Mouse (Mus musculus) intestine, embryonic 15.5 days (tissue): ENCODE measurements around the gene B4galnt3. TPM values are rescaled to one million over a fixed set of nuclear protein-coding genes. Genes with fewer than 3 reads are reported as not detected.

ENCODE experiments used
- ATAC-seq: fragments of 200-750 bp; cut with Nextera tagmentation; 2 replicates; pipeline ENCODE4 v1.8.0; 2017; ENCODE audit warnings: moderate TSS enrichment, moderate library complexity
- H3K27ac ChIP-seq: fragments of 300-500 bp; sonication (generic); 2 replicates; pipeline ENCODE4 v1.5.1; 2015; ENCODE audit warnings: mild to moderate bottlenecking, inconsistent platforms
- H3K27me3 ChIP-seq: fragments of 300-500 bp; sonication (generic); replicated peaks from 2 replicates; pipeline ENCODE4 v1.6.1; 2015; ENCODE audit warnings: inconsistent platforms
- H3K36me3 ChIP-seq: fragments of 300-500 bp; sonication (generic); 2 replicates; pipeline ENCODE4 v1.6.1; 2015; ENCODE audit warnings: inconsistent platforms
- H3K4me1 ChIP-seq: fragments of 300-500 bp; sonication (generic); replicated peaks from 2 replicates; pipeline ENCODE4 v1.6.1; 2015; ENCODE audit warnings: inconsistent platforms
- H3K4me2 ChIP-seq: fragments of 300-500 bp; sonication (generic); replicated peaks from 2 replicates; pipeline ENCODE4 v1.6.1; 2015; ENCODE audit warnings: mild to moderate bottlenecking, inconsistent platforms
- H3K4me3 ChIP-seq: fragments of 300-500 bp; sonication (generic); replicated peaks from 2 replicates; pipeline ENCODE4 v1.5.1; 2015; ENCODE audit warnings: inconsistent platforms
- H3K9ac ChIP-seq: fragments of 300-500 bp; sonication (generic); 2 replicates; pipeline ENCODE4 v1.6.1; 2015; ENCODE audit warnings: inconsistent platforms
- H3K9me3 ChIP-seq: fragments of 300-500 bp; sonication (generic); 2 replicates; pipeline ENCODE4 v1.6.1; 2016; ENCODE audit warnings: inconsistent platforms
- WGBS: fragments of 180-500 bp; shearing (Covaris S2); methylation state at CpG from one replicate; pipeline ENCODE4 v1.1.7; 2015; 5-methylcytosine and 5-hydroxymethylcytosine counted together
- polyA plus RNA-seq: library from polyadenylated mRNA; unstranded; fragments of >200 nt; fragmentation: Nextera tagmentation; extraction: Ambion mirVana; gene quantifications from 2 replicates; pipeline ENCODE4 v1.2.1, GENCODE M21; 2015

Gene B4galnt3
- polyA plus RNA-seq, 1 experiment from 2014 or later: 1.4 TPM

- Histone ChIP-seq H3K4me3 (no peak overlapping the region), H3K27me3 (no peaks in the 10 kb centered on the region), H3K9me3 (no peaks in the 10 kb centered on the region), H3K9ac (no peak overlapping the region), H3K4me1 (peaks cover 5% of the 10 kb centered on the region; the same call in 1 of the 2 replicates), H3K36me3 (no peaks in the 10 kb centered on the region), H3K4me2 (no peak overlapping the region), H3K27ac (no peak overlapping the region)
- no peak for ATAC-seq
- 73% methylated on average over 5 of the region's 5 CpGs for WGBS
Observed at GRCm38 (mm10) chr6:120154526-120155309, 139.6 kb downstream of the B4galnt3 start.

Other genes starting within 250 kb of the B4galnt3 start
- gene Ninj2, start 201.2 kb downstream of the B4galnt3 start, polyA plus RNA-seq: not detected in 2 replicates
- gene D330020A13Rik, start 195 bp downstream of the B4galnt3 start, polyA plus RNA-seq: 0.40 TPM in 2 replicates
- gene Kdm5a, start 69.6 kb upstream of the B4galnt3 start, polyA plus RNA-seq: 34.6 and 37.3 TPM in 2 replicates
- 20.5 and 22.1 TPM in 2 replicates for gene Ccdc77, start 69.8 kb upstream of the B4galnt3 start, polyA plus RNA-seq
- 5.2 and 6.7 TPM in 2 replicates for gene Il17ra, start 168.7 kb upstream of the B4galnt3 start, polyA plus RNA-seq
- gene Tmem121b, start 199.2 kb upstream of the B4galnt3 start, polyA plus RNA-seq: 0.05 and 0.10 TPM in 2 replicates
- gene Hdhd5, start 236.8 kb upstream of the B4galnt3 start, polyA plus RNA-seq: 15.7 and 16.5 TPM in 2 replicates